Mouse (Mus musculus) lung, postnatal 0 days (tissue): ENCODE measurements around the gene Cbx1.

Experiments used
- CTCF ChIP-seq: IDR thresholded peaks from 2 replicates; pipeline ENCODE4 v1.5.1; 2016; ENCODE audit warnings: antibody characterized with exemption, mild to moderate bottlenecking
- EP300 ChIP-seq: IDR thresholded peaks from 2 replicates; pipeline ENCODE4 v1.6.1; 2016; ENCODE audit warnings: antibody characterized with exemption, mild to moderate bottlenecking, control low read depth

DNA sequence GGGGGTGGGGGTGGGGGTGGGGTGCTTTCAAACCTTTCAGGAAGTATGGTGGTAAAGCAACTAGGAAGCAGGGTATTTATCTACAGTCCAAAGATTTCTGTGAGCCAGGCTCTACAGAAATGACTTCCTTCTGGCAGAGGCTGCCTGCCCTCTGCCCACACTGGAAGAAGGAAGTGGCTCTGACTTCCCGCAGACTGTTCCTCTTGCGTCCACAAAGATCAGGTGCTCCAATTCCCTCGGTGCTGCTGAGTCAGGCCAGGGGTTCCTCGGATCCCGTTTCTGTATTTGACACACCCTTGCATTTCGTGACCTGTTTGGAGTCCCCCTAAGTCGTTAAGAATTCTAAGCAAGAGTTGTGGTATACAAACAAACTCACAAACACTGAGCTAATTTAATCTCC lies 23.3 kb upstream of the Cbx1 start:
- no peak for TF ChIP-seq CTCF
- no peak for TF ChIP-seq EP300
